Mouse (Mus musculus): Measurements from ENCODE around the gene Mxi1.

The Mxi1 gene

DNA sequence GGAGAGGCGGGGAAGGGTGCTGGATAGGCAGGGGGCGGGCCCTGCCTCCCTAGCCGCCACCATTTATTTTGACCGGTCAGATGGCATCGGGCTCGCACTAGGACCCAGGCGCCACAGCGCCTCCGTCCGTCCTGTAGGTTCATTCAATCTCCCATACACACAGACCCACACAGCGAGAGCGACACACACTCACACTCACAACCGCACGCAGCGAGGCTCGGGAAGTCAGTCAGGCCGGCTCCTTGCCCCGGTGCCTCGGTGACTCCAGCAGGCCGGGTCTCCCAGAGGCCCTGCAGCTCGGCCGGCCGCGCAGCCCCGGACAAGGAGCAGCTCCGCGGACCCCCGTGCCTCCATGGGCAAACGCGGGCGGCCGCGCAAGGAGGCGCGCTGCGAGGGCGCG, at the start of gene Mxi1:
Gene Mxi1, plus strand, starts transcription at position 171 of the 400 bp plus-strand sequence.
- TF ChIP-seq GATA4 (IDR thresholded peaks at IDR 0.05; ENCODE audit: insufficient replicate concordance, low read length) = no peak; the same call in 1 of the 2 replicates

DNA sequence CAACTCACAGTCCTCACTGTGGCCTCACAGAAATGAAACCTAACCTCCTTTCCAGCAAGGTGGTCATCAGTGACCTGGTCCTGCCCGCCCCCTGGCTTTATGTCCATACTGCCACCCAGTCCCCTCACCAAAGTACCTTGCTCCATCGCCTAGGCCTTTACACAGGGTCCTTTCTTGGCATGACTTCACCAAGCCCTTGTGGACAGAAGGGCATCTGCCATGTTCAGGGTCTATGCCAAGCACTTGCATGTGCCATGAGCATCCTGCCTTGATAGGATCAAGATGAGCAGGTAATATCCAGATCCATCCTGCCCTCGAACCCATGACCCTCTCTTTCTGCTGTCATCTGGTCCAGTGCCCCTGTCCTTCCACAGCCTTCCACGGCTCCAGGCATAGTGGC, 49.5 kb upstream of the Mxi1 start:
- no peak for TF ChIP-seq GATA4 (IDR thresholded peaks at IDR 0.05; ENCODE audit: insufficient replicate concordance, low read length)

DNA sequence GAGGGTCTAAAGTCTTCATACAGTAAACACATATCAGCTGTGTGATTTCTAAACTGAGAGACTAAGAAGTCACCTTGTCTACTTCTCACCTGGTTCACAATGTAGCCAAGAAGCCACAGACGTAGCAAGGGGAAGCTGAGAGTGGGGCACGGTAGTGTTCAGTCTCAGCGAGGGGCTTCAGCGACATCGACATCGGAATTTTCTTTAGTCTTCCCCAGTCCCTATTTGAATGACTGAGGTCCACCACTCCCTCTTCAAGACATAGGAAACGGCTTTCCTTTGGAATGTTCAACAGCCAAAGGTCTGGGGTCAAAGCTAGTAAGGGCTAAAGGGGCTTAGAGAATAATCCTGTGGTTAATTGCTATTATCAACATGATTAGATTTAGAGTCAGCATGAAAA, 48.3 kb upstream of the Mxi1 start:
- TF ChIP-seq GATA4 (IDR thresholded peaks at IDR 0.05; ENCODE audit: insufficient replicate concordance, low read length) = no peak

DNA sequence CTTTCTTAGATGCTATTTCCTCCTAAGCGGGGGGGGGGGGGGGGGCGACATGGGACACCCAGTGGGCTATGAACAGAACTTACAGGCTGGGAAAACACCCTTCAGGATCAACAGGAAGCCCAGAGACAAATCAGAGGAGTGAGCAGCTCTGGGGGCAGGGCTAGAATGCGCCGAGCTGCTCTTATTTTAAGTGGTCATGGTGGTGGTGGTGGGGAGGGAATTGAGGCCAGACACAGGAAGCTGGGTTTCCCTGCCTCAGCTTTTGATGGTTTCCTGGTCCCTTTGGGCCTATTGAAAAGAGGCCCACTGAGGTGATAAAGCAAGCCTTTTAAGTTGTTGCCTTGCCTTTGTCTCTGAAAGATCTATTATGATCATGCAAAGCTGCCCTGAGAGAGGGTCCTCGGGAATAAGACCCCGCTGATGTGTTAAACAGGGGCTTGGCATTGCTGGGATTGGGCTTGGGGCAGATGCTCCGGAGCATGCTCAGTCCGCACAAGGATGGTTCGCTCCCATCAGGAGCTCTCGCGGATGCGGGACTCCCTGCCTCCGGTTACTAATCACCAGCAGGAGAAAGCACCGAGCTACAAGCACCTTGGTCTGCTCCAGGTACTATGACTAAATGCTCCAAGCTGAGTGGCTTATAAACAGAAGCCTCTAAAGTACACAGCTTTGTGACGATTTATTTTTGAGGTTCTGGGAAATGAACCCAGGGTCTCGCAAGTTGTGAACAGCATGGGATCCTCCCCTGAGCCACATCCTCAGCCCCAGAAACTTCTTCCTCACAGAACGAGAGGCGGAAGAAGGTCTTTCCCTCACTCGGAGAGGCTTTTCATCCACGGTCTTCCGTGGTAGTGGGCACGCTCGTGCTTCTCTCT, 46.2 kb upstream of the Mxi1 start:
- TF ChIP-seq GATA4 (IDR thresholded peaks at IDR 0.05; ENCODE audit: insufficient replicate concordance, low read length) = no peak

DNA sequence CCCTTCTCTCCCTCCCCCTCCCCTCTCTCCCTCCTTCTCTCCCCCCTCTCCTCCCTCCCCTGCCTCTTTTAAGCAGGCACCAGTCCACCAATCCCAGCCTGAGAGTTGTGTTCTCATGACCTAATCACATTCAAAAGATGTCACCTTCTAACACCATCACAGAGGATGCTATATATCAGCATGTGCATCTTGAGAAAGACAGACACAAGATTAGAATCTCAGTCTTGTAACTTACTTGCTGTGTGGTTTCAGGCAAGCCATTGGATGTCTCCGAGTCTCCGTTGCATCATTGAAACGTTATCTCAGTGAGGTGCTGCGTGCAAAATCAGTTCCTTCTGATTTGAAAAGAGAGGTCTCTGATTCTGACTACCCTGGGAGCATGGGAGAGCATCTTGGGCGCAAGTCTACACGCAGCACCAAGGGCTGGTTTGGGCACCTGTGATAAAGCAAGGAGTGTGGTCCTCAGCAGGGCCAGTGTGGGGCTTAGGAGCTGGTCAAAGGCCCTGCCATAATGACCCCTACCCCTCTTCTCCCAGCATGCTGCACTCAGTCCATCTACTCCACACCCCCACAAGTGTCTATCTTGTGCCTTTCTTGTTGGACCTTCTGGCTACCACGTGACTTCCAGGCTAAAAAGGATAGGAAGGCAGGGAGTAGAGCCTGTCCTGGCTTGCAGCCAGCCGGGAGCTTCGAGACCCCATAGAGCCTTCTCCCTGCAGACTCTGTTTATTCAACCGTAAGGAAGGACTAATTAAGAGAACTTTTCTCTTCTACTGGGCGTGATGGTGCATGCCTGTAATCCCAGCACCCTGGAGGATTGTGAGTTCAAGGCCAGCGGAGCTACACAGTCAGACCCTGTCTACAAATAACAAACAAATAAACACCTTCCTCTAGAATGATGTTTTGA, 45.2 kb upstream of the Mxi1 start:
- no peak for TF ChIP-seq GATA4 (IDR thresholded peaks at IDR 0.05; ENCODE audit: insufficient replicate concordance, low read length)

DNA sequence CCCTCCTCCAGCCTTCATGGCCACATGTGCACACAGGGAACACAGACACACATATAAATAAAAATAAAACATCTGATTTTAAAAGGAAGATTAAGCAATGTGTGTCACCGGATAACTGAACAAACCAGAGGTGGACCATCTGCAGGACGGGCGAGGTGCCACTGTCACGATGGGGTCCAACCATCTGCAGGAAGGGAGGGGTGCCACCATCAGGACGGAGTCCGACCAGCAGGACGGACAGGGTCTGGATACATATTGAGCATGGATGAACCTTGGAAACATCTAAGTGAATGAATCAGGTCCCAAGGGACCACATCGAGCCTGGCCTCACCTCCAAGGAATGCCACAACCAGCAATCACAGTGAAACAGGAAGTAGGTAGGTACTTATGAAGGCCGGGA, 43.0 kb upstream of the Mxi1 start:
- no peak for TF ChIP-seq GATA4 (IDR thresholded peaks at IDR 0.05; ENCODE audit: insufficient replicate concordance, low read length)

DNA sequence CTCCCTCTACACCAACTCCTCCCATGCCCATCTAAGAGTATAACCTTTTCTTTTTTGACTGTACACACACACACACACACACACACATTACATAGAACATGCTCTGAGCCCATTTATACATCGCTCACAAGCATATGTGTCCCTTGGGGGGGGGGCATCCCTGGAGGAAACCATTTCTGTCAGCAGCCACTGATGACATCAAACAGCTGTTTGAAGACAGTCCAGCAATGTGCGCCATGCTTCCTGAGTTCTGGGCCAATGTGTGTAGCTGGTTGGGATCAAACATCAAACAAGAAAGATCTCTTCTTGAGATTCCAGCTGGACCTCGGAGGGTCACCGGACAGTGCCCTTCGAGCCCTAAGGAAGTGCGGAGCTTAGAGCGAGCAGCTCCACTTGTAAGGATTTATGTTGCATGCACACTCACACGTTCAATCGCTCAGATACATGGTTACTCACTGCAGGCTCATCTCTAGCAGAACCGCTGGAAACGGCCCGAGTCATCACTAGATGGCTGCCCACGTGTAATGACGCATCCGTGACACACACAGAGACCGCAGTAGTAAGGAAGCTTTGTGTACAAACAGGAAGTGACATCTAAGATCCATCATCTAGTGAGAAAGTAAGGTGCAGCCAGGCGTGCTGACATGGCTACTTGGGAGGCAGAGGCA, 37.1 kb upstream of the Mxi1 start:
- TF ChIP-seq GATA4 (IDR thresholded peaks at IDR 0.05; ENCODE audit: insufficient replicate concordance, low read length) = no peak

DNA sequence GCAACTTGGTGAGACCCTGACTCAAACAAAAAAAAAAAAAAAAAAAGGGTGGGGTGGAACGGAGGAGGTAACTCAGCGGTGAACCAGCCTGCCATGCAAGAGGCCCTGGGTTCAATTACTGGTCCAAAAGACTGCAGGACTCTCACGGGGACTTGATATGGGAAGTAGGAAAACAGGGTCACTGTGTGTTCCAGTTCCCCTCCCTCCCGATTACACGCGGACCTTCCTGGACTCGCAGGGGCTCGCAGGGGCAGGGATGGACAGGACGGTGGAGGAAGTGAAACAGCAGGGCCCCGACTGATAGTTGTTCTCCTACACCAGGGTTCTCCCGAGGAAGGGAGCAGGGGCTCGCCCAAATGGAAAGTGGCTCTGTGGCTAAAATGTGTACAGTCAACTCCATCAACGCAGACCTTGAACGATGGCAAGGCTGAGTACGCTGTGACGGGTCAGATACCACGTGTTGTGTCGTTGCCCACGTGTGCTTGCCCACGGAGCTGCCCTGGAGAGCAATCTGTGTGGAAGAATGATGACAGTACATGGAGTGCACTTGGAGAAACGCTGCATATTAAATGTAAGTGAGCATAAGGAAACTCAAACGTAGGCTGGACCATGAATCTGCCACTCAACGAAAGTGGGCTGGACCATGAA, 36.4 kb upstream of the Mxi1 start:
- TF ChIP-seq GATA4 (IDR thresholded peaks at IDR 0.05; ENCODE audit: insufficient replicate concordance, low read length) = no peak

DNA sequence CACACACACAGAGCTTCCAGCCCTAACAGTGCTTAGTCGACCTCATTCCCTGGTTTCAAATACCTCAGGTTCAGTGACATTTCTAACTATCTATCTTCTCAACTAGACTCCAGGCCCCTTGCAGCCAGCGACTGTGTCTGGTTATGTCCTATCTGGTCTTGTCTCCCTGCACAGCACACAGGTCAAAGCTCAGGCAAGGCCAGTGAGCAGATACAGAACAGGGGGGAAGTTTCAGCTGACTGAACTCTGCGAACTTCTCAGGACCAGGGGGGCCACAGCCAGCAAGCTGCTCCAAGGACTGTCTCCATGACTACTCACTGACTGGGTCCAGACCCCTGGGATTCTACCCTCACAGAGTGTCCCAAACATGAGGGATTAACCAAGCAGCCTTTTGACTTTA, 35.1 kb upstream of the Mxi1 start:
- TF ChIP-seq GATA4 (IDR thresholded peaks at IDR 0.05; ENCODE audit: insufficient replicate concordance, low read length) = no peak

DNA sequence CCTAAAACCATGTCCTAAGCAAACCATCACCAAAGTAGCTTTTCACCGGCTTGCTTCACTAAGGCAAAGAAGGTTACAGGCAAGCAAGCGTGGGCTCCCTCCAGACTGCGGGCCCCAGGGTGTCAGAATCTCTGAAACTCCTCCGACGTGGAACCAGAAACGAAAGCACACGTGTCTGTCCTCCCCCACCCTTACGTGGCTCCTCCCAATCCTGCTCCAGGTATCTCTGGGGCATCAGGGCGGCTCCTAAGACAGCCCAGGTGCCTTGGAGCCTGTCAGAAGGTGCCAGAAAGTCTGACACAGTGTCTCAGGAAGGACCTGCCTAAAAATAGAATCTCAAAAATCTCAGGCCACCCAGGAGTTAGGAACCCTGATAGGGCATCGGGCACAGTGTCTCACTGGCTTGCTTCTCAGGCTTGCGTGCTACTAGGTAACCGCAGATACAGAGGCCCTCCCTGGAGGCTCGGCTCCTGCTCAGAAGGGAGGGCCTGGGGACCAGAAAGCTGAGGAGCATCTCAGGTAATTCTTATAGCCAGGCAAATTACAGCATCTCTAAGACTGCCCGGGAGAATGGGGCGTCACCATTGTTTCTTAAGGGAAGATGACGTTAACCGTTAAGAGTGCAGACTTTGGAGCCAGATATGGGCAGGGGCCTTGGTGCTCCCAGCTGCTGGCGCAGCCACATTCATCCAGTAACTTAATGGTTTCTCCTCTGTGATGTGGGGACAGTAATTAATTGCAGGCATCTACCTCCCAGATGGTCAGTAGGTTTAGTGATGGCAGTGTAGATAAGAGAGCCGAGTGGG, 33.2 kb upstream of the Mxi1 start:
- TF ChIP-seq GATA4 (IDR thresholded peaks at IDR 0.05; ENCODE audit: insufficient replicate concordance, low read length) = no peak

DNA sequence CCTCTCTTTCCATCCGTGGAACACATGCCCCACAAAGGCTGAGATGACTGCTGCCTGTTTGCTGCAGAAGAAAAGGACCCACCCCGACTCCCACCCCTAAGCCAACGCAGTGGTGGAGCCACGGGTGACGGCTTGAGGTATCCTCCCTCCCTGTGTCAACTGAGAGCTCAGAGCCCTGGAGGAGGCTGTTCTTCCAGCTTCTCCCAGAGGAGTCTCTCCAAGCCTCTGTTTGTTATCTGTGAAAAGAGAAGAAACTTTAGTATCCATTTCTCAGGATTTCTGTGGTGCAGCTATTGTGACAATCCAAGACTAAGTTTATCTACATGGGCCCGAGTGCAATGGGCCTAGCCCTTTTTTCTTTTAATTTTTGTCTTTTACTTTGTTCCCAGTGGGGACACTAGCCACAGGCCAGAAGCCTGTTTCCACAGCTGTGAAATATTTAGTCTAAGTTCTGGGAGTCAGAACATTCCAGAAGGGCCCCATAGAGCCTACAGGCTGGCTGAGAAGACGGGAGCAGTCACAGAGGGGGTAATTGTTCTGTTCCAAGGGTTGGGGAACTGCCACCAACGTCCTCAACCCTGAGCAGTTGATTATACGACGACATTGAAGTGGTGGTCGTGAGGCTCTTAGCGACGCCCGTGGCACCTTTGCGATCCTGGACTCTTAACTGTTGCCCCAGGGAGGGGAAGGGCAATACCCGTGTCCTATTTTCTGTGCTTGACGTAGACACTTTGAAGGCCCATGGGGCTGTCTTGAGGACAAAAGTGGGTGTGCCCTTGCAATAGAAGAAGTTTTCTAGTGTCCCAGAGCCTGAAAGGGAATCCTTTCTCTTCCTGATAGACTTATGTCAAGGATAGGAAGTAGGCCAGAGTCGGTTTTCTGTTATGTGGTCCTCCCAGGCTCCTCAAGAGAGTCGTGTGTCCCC, 31.6 kb upstream of the Mxi1 start:
- no peak for TF ChIP-seq GATA4 (IDR thresholded peaks at IDR 0.05; ENCODE audit: insufficient replicate concordance, low read length)

DNA sequence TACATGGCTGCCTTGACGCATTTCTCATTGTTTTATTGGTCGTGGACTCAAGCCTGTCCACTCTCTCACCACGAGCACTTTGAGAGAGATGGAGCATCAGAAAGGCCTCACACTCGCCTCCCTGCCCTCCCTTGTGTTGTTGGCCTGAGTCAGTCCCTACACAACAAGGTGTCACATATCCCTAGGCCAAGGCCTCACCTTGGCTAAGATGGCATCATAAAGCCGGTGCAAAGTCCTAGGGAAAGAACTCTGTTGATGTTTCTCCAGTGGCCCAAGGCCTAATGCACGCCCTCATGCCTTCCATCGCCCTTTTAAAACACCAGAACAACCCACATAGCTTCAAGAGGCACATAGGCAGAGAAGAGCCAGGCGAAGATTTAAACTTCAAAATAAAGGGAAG, 30.1 kb upstream of the Mxi1 start:
- TF ChIP-seq GATA4 (IDR thresholded peaks at IDR 0.05; ENCODE audit: insufficient replicate concordance, low read length) = no peak

DNA sequence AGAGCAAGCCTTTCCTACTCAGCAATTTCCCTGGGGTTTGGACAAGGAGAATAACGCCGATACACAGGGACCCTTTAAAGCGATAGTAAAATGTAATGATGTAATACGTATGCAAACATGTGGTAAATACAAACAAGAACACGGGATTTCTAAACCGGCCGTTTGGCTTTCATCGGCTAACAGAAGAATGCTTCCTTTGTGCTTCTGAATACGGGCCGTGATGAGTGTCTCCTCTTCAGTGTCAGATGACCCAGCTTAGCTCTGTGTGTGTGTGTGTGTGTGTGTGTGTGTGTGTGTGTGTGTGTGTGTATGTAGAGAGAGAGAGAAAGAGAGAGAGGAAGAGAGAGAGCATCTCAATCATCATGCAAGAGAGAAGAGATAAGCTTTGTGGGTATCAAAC, 27.7 kb upstream of the Mxi1 start:
- TF ChIP-seq GATA4 (IDR thresholded peaks at IDR 0.05; ENCODE audit: insufficient replicate concordance, low read length) = no peak

Data from liver, adult (tissue).